Mouse (Mus musculus) bone marrow macrophage, adult 2 months (primary cell): Measurements from ENCODE around the gene Racgap1.
A peak's percentile ranks its signal among the peaks of the same experiment; 100 is the strongest.

Experiments
- CTCF ChIP-seq: IDR thresholded peaks from 2 replicates; pipeline ENCODE4 v1.5.1; 2012; ENCODE audit warnings: low read depth, mild to moderate bottlenecking, low read length, moderate library complexity
- POLR2A ChIP-seq: IDR thresholded peaks from 2 replicates; pipeline ENCODE4 v1.6.1; 2012; ENCODE audit warnings: mild to moderate bottlenecking, low read depth, low read length, borderline replicate concordance

- TF ChIP-seq POLR2A (no peak), CTCF (peak; percentile 99)
These were observed 17.4 kb upstream of the Racgap1 start for GRCm38 (mm10) chr15:99668881-99669280.
